Mouse (Mus musculus) liver, adult 2 months (tissue): Measurements from ENCODE around the gene Slc26a10. TPM values are rescaled to one million over a fixed set of nuclear protein-coding genes. Genes with fewer than 3 reads are reported as not detected.
"Not testable (repeated sequence)": the region's sequence is repeated elsewhere in the genome, so short reads cannot be mapped to it uniquely, and the experiment has no call there.

Experiments
- DNase-seq: peaks from one replicate; pipeline ENCODE4 v3.0.0-alpha.2; 2011; ENCODE audit warnings: low read depth, low spot score; ENCODE audit errors: extremely low read depth
- H3K27ac ChIP-seq: fragments of 200-500 bp; replicated peaks from 2 replicates; pipeline ENCODE4 v1.5.1; 2012; ENCODE audit warnings: low read depth, mild to moderate bottlenecking, control low read depth, inconsistent platforms, low read length; ENCODE audit not compliant: insufficient read depth
- H3K27me3 ChIP-seq: fragments of 200-500 bp; 2 replicates; pipeline ENCODE4 v1.6.1; 2012; ENCODE audit warnings: mild to moderate bottlenecking, moderate library complexity, low read length, inconsistent platforms; ENCODE audit not compliant: control insufficient read depth, insufficient read depth
- H3K36me3 ChIP-seq: fragments of 200-500 bp; 2 replicates; pipeline ENCODE4 v1.6.1; 2012; ENCODE audit warnings: low read length, inconsistent platforms; ENCODE audit not compliant: control insufficient read depth, insufficient read depth
- H3K4me1 ChIP-seq: fragments of 200-500 bp; 2 replicates; pipeline ENCODE4 v1.6.1; 2011; ENCODE audit warnings: low read length; ENCODE audit not compliant: control insufficient read depth, insufficient read depth
- H3K4me3 ChIP-seq: fragments of 200-500 bp; 2 replicates; pipeline ENCODE4 v1.5.1; 2011; ENCODE audit warnings: low read depth, mild to moderate bottlenecking, control low read depth, low read length, moderate library complexity; ENCODE audit not compliant: insufficient read depth
- H3K79me2 ChIP-seq: fragments of 200-500 bp; 2 replicates; pipeline ENCODE4 v1.6.1; 2012; ENCODE audit warnings: inconsistent platforms, mild to moderate bottlenecking, low read length, moderate library complexity; ENCODE audit not compliant: control insufficient read depth, insufficient read depth
- H3K9ac ChIP-seq: fragments of 200-500 bp; 2 replicates; pipeline ENCODE4 v1.6.1; 2012; ENCODE audit warnings: low read depth, mild to moderate bottlenecking, control low read depth, inconsistent platforms, low read length
- CTCF ChIP-seq: fragments of 200-500 bp; IDR thresholded peaks from 2 replicates; pipeline ENCODE4 v1.5.1; 2011; ENCODE audit warnings: low read depth, low read length, control low read depth
- POLR2A ChIP-seq: fragments of 200-500 bp; IDR thresholded peaks from 2 replicates; pipeline ENCODE4 v1.6.1; 2011; ENCODE audit warnings: low read length, control low read depth; ENCODE audit not compliant: insufficient read depth; ENCODE audit errors: extremely low read depth
- WGBS: fragments of 180-500 bp; shearing (Covaris S2); methylation state at CpG from one replicate; pipeline ENCODE4 v1.1.7; 2018; 5-methylcytosine and 5-hydroxymethylcytosine counted together
- polyA plus RNA-seq: library from polyadenylated mRNA; depleted of rRNA; stranded (reverse); fragments of >200 nt; gene quantifications from 2 replicates; pipeline ENCODE4 v1.2.3, GENCODE M21; 2012
- total RNA-seq: library from RNA; depleted of rRNA; stranded (reverse); fragments of >200 nt; gene quantifications from 2 replicates; pipeline ENCODE4 v1.2.3, GENCODE M21; 2014

The Slc26a10 gene
- total and polyA plus RNA-seq, 2 experiments, result 3.1 to 4.1 TPM

GRCm38 (mm10) chr10:127193011-127193410, 12.6 kb upstream of the Slc26a10 start:
- Histone ChIP-seq H3K27ac (no peak overlapping the region), H3K27me3 (peaks cover 8% of the 10 kb centered on the region), H3K36me3 (no peaks in the 10 kb centered on the region), H3K79me2 (no peaks in the 10 kb centered on the region), H3K4me1 (no peaks in the 10 kb centered on the region), H3K9ac (no peak overlapping the region), H3K4me3 (no peak overlapping the region)
- 92% methylated on average over 9 of the region's 9 CpGs for WGBS
- TF ChIP-seq POLR2A (no peak), CTCF (no peak)
- no peak for DNase-seq

- 62% methylated on average over 1 of the region's 1 CpGs for WGBS
- H3K79me2 ChIP-seq, H3K9ac ChIP-seq, H3K36me3 ChIP-seq, DNase-seq, H3K27ac ChIP-seq, H3K27me3 ChIP-seq, H3K4me3 ChIP-seq, H3K4me1 ChIP-seq: not testable (repeated sequence)
Measured at GRCm38 (mm10) chr10:127192057-127192328, 11.5 kb upstream of the Slc26a10 start.

GRCm38 (mm10) chr10:127191191-127192056, 11.0 kb upstream of the Slc26a10 start:
- H3K27ac ChIP-seq, result no peak overlapping the region
- WGBS, result 77% methylated on average over 19 of the region's 19 CpGs
- H3K9ac ChIP-seq, result no peak overlapping the region
- no peaks in the 10 kb centered on the region for H3K36me3 ChIP-seq
- no peak for TF ChIP-seq POLR2A
- no peak for TF ChIP-seq CTCF
- no peaks in the 10 kb centered on the region for H3K79me2 ChIP-seq
- H3K4me3 ChIP-seq, result no peak overlapping the region
- no peaks in the 10 kb centered on the region for H3K4me1 ChIP-seq
- H3K27me3 ChIP-seq, result peaks cover 8% of the 10 kb centered on the region
- DNase-seq, result no peak

- Histone ChIP-seq H3K9ac (no peak overlapping the region), H3K79me2 (no peaks in the 10 kb centered on the region), H3K4me3 (no peak overlapping the region), H3K27me3 (peaks cover 8% of the 10 kb centered on the region), H3K4me1 (peaks cover 2% of the 10 kb centered on the region; the same call in 1 of the 2 replicates), H3K27ac (no peak overlapping the region), H3K36me3 (no peaks in the 10 kb centered on the region)
- TF ChIP-seq CTCF (no peak), POLR2A (no peak)
- no peak for DNase-seq
- WGBS, result 78% methylated on average over 14 of the region's 14 CpGs
Measured at GRCm38 (mm10) chr10:127190398-127191190, 10.1 kb upstream of the Slc26a10 start.

- Histone ChIP-seq H3K27ac (no peak within 1 kb of the TSS), H3K9ac (peak within 1 kb of the TSS; percentile 54), H3K27me3 (peaks cover 8% of the 10 kb centered on the region), H3K36me3 (no peaks in the 10 kb centered on the region), H3K4me1 (peaks cover 2% of the 10 kb centered on the region; the same call in 1 of the 2 replicates), H3K4me3 (peak within 1 kb of the TSS; percentile 78), H3K79me2 (no peaks in the 10 kb centered on the region)
- TF ChIP-seq CTCF (no peak), POLR2A (no peak)
- no peak for DNase-seq
- 14% methylated on average over 35 of the region's 35 CpGs for WGBS
Measured at GRCm38 (mm10) chr10:127189651-127190381, 9.4 kb upstream of the Slc26a10 start, which contains the start of gene Arhgef25. Gene Arhgef25 (minus strand): TSS chr10:127190083.
